Mouse (Mus musculus): ENCODE results near the gene Adam10. TPM values are rescaled to one million over a fixed set of nuclear protein-coding genes. Genes with fewer than 3 reads are reported as not detected.

Gene Adam10
- polyA plus RNA-seq, 1 experiment from 2014 or later, result 70.3 TPM

DNA sequence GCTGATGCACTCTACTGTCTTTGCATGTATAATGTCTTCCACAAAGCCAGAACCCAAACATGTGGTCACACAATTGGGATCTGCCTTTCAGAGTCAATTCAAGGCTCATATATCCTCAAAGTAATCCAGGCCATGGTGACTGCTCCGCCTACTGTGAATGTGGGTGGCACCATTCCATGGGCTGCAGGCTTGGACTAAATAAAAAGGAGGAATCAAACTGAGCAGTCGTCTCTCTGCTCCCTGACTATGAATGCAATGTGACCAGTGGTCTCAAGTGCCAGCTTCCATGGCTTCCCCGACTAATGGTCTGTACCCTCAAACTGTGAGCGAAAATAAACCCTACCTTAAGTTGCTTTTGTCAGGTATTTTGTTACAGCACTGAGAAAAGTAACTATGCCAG, 24.3 kb upstream of the Adam10 start:
- Histone ChIP-seq H3K36me3 (replicated peaks; ENCODE audit: control insufficient read depth, insufficient read depth, low read depth, low read length) (no peaks in the 10 kb centered on the region), H3K4me2 (ENCODE audit: low read depth, low read length) (no peak overlapping the region), H3K9ac (replicated peaks; ENCODE audit: low read length) (no peak overlapping the region), H3K27me3 (ENCODE audit: control insufficient read depth, insufficient read depth, low read length) (no peaks in the 10 kb centered on the region), H3K9me3 (replicated peaks; ENCODE audit: control insufficient read depth, low read length) (no peaks in the 10 kb centered on the region), H3K27ac (replicated peaks; ENCODE audit: low read depth, low read length) (no peak overlapping the region), H3K4me3 (ENCODE audit: low read depth, low read length) (no peak overlapping the region), H3K4me1 (ENCODE audit: control insufficient read depth, insufficient read depth, low read length) (no peaks in the 10 kb centered on the region)
- DNase-seq (ENCODE audit: low spot score), result no peak
- no peak for ATAC-seq (replicated peaks; ENCODE audit: insufficient number of reproducible peaks, low FRiP score, low TSS enrichment, low read depth)
- WGBS, result 74% methylated on average over 4 of the region's 4 CpGs

- peak overlapping the region; percentile 95; the same call in 1 of the 2 replicates for H3K4me2 ChIP-seq (ENCODE audit: low read depth, low read length)
- no peak overlapping the region for H3K27ac ChIP-seq (replicated peaks; ENCODE audit: low read depth, low read length)
- DNase-seq (ENCODE audit: low spot score), result no peak
- H3K27me3 ChIP-seq (ENCODE audit: control insufficient read depth, insufficient read depth, low read length), result no peaks in the 10 kb centered on the region
- no peaks in the 10 kb centered on the region for H3K4me1 ChIP-seq (ENCODE audit: control insufficient read depth, insufficient read depth, low read length)
- no peaks in the 10 kb centered on the region for H3K36me3 ChIP-seq (replicated peaks; ENCODE audit: control insufficient read depth, insufficient read depth, low read depth, low read length)
- H3K9me3 ChIP-seq (replicated peaks; ENCODE audit: control insufficient read depth, low read length), result no peaks in the 10 kb centered on the region
- WGBS, result 40% methylated on average over 2 of the region's 2 CpGs
- H3K9ac ChIP-seq (replicated peaks; ENCODE audit: low read length), result no peak overlapping the region
- ATAC-seq (replicated peaks; ENCODE audit: insufficient number of reproducible peaks, low FRiP score, low TSS enrichment, low read depth), result no peak
- peak overlapping the region; percentile 79 for H3K4me3 ChIP-seq (ENCODE audit: low read depth, low read length)
These were observed 23.1 kb upstream of the Adam10 start for GRCm38 (mm10) chr9:70655764-70656129.

DNA sequence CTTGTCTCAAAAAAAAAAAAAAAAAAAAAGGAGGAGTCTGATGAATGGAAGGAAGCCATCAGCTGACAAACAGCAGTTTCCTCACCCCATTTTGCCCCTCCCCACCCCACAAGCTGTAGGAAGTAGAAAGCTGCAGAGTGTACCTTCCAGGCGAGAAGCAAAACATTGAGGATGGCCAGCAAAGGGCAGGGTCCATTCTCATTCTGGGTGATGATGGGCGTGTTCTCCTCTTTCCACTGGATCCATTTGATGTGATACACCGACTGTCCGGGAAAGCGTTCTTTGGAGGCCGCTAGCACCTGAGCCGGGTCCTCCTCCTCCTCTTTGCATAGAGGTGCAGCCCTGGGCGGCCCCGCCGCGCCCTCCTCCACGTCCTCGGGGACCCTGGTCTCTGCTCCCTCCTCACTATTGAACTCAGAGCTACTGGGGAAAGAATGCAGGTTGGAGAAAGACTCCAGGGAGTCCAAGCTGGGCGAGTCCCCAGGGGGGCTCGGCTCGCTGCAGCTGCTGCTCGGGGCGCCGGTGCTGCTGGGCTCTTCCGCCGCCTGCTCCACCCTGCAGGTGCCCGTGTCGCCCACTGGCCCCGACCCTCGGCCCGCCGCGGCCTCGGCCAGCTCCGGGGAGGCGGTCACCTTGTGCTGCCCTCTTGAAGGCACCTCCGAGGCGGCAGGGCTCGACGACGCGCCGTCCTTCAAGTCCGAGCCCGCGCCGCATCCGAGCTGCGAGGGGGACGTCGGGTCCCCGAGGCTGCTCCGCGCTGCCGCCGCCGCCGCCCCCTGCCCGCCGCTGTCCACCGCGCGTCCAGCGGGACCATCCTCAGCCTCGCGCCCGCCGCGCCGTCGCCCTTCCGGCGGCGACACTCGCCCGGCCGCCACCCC, 22.4 kb upstream of the Adam10 start, which contains the start of gene Gm10642:
Gm10642 (plus strand) TSS at position 122 of the 878 bp plus-strand sequence.
- Histone ChIP-seq H3K4me2 (ENCODE audit: low read depth, low read length) (peak within 1 kb of the TSS; percentile 95), H3K4me3 (ENCODE audit: low read depth, low read length) (peak within 1 kb of the TSS; percentile 79), H3K9me3 (replicated peaks; ENCODE audit: control insufficient read depth, low read length) (no peaks in the 10 kb centered on the region), H3K27ac (replicated peaks; ENCODE audit: low read depth, low read length) (peak within 1 kb of the TSS; percentile 65; the same call in 1 of the 2 replicates), H3K27me3 (ENCODE audit: control insufficient read depth, insufficient read depth, low read length) (no peaks in the 10 kb centered on the region), H3K36me3 (replicated peaks; ENCODE audit: control insufficient read depth, insufficient read depth, low read depth, low read length) (no peaks in the 10 kb centered on the region), H3K4me1 (ENCODE audit: control insufficient read depth, insufficient read depth, low read length) (no peaks in the 10 kb centered on the region), H3K9ac (replicated peaks; ENCODE audit: low read length) (peak within 1 kb of the TSS; percentile 74)
- WGBS, result under 1% methylated on average over 55 of the region's 72 CpGs
- peak; percentile 27 for DNase-seq (ENCODE audit: low spot score)
- peak; percentile 77 for ATAC-seq (replicated peaks; ENCODE audit: insufficient number of reproducible peaks, low FRiP score, low TSS enrichment, low read depth)

DNA sequence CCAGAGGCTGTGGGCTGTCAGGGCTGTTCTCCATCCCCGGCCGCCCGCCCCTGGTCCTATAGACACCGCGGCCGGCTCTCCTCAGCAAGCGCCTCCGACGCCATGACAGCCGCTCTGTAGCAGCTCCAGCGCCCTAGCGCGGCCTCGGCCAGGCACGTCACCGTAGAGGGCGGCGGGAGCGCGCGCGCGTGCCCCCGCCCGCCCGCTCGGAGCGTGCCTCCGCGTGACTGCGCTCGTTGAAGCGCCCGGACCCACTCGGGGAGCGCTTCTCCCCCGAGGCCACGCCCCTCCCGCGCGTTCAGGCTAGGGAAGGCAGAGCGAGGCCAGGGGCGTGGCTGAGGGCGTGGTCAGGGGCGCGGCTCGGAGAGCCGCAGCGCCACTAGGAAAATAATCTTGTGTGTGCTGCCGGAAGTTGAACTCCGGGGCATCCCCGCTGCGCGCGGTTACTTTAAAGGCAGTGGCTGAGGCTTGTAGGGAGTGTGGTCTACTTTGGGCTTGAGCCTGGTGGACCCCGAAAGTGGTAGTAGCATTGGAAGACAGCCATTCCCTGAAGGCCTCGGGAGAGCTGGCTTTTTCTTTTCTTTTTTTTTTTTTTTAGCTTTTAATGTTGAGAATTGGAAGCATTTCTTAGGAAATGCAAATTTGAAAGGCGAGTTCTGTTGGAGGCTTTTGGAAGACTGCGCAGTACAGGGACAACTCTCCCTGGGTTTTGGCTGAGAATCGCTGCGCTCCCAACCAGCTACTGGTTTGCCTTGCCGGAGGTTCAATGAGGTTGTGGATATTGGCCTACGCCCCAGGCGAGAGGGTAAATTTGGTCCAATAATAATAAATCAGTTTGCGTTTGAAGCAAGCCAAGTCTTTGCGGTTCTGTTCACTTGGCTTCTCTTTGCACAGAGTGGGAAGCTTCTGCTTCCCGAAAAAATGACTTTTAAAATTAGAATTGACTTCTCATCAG, 21.5 kb upstream of the Adam10 start, which contains the start of gene Mindy2:
Mindy2 (minus strand) TSS at position 162 of the 955 bp plus-strand sequence.
- Histone ChIP-seq H3K9ac (replicated peaks; ENCODE audit: low read length) (peak within 1 kb of the TSS; percentile 74), H3K27ac (replicated peaks; ENCODE audit: low read depth, low read length) (peak within 1 kb of the TSS; percentile 65; the same call in 1 of the 2 replicates), H3K27me3 (ENCODE audit: control insufficient read depth, insufficient read depth, low read length) (no peaks in the 10 kb centered on the region), H3K4me1 (ENCODE audit: control insufficient read depth, insufficient read depth, low read length) (no peaks in the 10 kb centered on the region), H3K4me2 (ENCODE audit: low read depth, low read length) (peak within 1 kb of the TSS; percentile 95), H3K4me3 (ENCODE audit: low read depth, low read length) (peak within 1 kb of the TSS; percentile 79), H3K36me3 (replicated peaks; ENCODE audit: control insufficient read depth, insufficient read depth, low read depth, low read length) (no peaks in the 10 kb centered on the region), H3K9me3 (replicated peaks; ENCODE audit: control insufficient read depth, low read length) (no peaks in the 10 kb centered on the region)
- DNase-seq (ENCODE audit: low spot score), result peak; percentile 98
- ATAC-seq (replicated peaks; ENCODE audit: insufficient number of reproducible peaks, low FRiP score, low TSS enrichment, low read depth), result peak; percentile 95
- WGBS, result 2% methylated on average over 52 of the region's 67 CpGs

GRCm38 (mm10) chr9:70658266-70658665, 20.5 kb upstream of the Adam10 start:
- WGBS, result 67% methylated on average over 2 of the region's 2 CpGs
- no peak overlapping the region for H3K27ac ChIP-seq (replicated peaks; ENCODE audit: low read depth, low read length)
- ATAC-seq (replicated peaks; ENCODE audit: insufficient number of reproducible peaks, low FRiP score, low TSS enrichment, low read depth), result no peak

DNA sequence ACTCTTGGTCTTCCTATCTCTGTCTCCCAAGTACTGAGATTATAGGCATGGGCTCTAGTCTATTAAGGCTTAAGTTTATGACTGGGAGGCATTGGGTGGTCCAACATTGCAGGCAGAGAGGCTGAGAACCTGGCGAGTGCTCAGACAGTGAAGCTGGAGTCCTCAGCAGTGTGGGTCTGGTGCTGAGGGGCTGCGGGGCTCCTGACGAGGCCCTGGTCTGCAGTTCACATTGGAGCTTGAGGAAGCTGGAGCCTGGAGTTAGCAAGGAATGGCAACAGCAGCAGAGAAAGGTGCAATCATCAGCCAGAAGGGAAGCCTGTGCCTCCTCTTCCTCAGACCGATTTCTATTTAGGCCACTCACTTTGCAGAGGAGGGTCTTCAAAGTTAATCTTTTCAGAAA, 13.9 kb upstream of the Adam10 start:
- Histone ChIP-seq H3K36me3 (replicated peaks; ENCODE audit: control insufficient read depth, insufficient read depth, low read depth, low read length) (no peaks in the 10 kb centered on the region), H3K27ac (replicated peaks; ENCODE audit: low read depth, low read length) (no peak overlapping the region), H3K4me2 (ENCODE audit: low read depth, low read length) (no peak overlapping the region), H3K9ac (replicated peaks; ENCODE audit: low read length) (no peak overlapping the region), H3K4me3 (ENCODE audit: low read depth, low read length) (no peak overlapping the region), H3K4me1 (ENCODE audit: control insufficient read depth, insufficient read depth, low read length) (no peaks in the 10 kb centered on the region), H3K27me3 (ENCODE audit: control insufficient read depth, insufficient read depth, low read length) (no peaks in the 10 kb centered on the region), H3K9me3 (replicated peaks; ENCODE audit: control insufficient read depth, low read length) (no peaks in the 10 kb centered on the region)
- no peak for DNase-seq (ENCODE audit: low spot score)
- ATAC-seq (replicated peaks; ENCODE audit: insufficient number of reproducible peaks, low FRiP score, low TSS enrichment, low read depth), result no peak
- WGBS, result 78% methylated on average over 4 of the region's 4 CpGs

More at GRCm38 (mm10) chr9:70658266-70658665, 20.5 kb upstream of the Adam10 start:
- Histone ChIP-seq H3K9me3 (replicated peaks; ENCODE audit: control insufficient read depth, low read length) (no peaks in the 10 kb centered on the region), H3K4me1 (ENCODE audit: control insufficient read depth, insufficient read depth, low read length) (no peaks in the 10 kb centered on the region), H3K9ac (replicated peaks; ENCODE audit: low read length) (no peak overlapping the region), H3K27me3 (ENCODE audit: control insufficient read depth, insufficient read depth, low read length) (no peaks in the 10 kb centered on the region), H3K4me2 (ENCODE audit: low read depth, low read length) (no peak overlapping the region), H3K36me3 (replicated peaks; ENCODE audit: control insufficient read depth, insufficient read depth, low read depth, low read length) (no peaks in the 10 kb centered on the region), H3K4me3 (ENCODE audit: low read depth, low read length) (no peak overlapping the region)
- no peak for DNase-seq (ENCODE audit: low spot score)

GRCm38 (mm10) chr9:70665372-70666145, 13.2 kb upstream of the Adam10 start:
- Histone ChIP-seq H3K4me3 (ENCODE audit: low read depth, low read length) (no peak overlapping the region), H3K9ac (replicated peaks; ENCODE audit: low read length) (no peak overlapping the region), H3K4me1 (ENCODE audit: control insufficient read depth, insufficient read depth, low read length) (no peaks in the 10 kb centered on the region), H3K36me3 (replicated peaks; ENCODE audit: control insufficient read depth, insufficient read depth, low read depth, low read length) (no peaks in the 10 kb centered on the region), H3K27me3 (ENCODE audit: control insufficient read depth, insufficient read depth, low read length) (no peaks in the 10 kb centered on the region), H3K9me3 (replicated peaks; ENCODE audit: control insufficient read depth, low read length) (no peaks in the 10 kb centered on the region), H3K4me2 (ENCODE audit: low read depth, low read length) (no peak overlapping the region), H3K27ac (replicated peaks; ENCODE audit: low read depth, low read length) (no peak overlapping the region)
- DNase-seq (ENCODE audit: low spot score) (no peak), ATAC-seq (replicated peaks; ENCODE audit: insufficient number of reproducible peaks, low FRiP score, low TSS enrichment, low read depth) (no peak)
- WGBS, result 73% methylated on average over 16 of the region's 16 CpGs

Measured in embryonic facial prominence, embryonic 11.5 days (tissue).